Mouse (Mus musculus) heart, adult 8-10 months (tissue): ENCODE data around the gene Zmiz1. TPM values are rescaled to one million over a fixed set of nuclear protein-coding genes. Genes with fewer than 3 reads are reported as not detected.
A peak's percentile ranks its signal among the peaks of the same experiment; 100 is the strongest.

Source experiments
- DNase-seq: peaks from one replicate; pipeline ENCODE4 v3.0.0; 2022; ENCODE audit warnings: low spot score
- total RNA-seq, 4 experiments: library from RNA; stranded (reverse); gene quantifications; 2 replicates each; pipeline ENCODE4 v1.2.4; 2022

The Zmiz1 gene
- total RNA-seq, 4 experiments from 2014 or later, result 34.7 to 44.1 (median 40.4) TPM

DNA sequence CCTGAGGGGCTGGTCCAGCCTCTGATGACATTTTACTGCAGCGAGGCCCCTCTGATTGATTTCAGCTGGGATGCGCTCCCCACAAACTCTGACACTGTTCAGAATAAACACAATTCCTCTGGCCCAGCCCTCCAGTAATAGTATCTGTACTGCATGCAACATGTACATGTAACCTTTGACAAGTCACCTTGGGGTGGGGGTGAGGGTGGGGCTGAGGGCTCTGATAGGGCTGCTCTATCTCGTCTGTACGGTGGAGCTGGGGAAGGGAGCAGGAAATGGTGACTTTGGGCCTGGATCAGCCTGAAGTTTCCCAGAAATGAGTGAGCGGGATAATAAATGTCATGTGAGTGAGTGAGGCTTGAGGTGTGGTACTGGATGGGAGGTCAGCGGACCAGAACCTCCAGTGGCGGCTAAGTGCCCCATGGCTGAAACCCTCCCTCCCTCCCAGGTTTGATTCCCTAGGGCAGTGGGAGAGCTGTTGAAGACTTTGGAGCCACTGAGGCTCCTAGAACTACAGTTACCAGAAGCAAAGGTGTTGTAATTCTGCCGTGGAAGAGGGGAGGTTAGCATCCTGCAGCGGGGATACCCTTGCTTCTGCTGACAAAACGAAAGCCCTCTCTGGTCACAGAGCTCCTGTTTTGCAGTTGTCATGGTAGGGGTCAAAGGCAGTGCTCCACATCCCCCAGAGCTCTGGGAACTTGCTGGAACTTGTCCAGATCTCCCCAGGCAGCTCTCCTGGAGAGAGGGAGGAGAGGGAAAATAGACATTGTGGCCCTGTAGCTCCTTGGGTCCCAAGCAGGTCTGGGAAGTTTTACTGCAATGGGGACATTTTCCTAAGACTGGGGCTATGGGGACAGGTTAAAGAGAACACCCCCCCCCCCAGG, 153.1 kb downstream of the Zmiz1 start:
- no peak for DNase-seq

DNA sequence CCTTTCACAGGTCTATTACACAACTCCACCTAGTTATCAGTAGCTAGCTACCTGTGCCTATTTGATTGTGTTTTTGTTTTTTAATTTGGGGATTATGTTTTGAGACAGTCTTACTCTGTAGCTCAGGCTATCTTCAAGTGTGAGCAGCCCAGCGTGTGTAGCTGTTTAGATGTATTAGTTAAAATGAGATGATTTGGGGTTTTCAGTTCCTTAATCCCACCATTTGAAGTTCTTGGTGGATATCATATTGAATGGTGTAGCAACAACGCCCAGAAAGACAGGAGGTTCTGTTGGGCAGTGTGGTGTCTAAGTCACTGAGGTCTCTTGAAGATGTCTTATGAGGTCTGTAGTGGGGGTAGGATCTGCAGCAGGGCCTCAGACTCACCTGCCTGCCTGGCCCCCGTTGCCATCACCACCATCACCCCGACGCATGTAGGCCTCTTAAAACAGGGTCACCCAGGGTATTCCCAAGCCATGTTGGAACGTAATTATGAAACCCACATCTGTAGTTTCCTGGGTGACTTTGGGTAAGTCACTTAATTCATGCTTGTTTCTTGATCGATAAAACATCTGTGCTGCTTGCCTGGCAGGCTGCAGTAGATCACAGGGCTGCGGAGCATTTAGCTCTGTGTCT, 155.1 kb downstream of the Zmiz1 start:
- no peak for DNase-seq

DNA sequence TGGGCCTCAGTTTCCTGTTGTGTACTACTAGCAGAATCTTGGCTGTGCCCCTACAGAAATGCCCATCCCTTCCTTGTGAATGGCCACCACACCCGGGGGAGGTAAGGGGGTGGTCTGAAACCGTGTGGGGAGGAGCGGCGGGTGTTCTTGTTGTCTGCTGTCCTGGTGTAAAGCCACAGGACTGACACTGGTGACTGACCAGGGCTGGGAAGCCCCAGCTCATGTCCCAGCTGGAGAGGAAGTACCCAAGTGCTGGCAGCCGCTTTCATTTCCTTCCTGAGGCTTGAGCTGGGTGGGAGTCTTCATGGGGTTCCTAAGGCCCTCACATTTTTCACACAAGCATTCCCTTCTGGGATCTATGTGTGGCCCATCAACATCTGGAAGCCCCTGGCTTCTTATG, 155.7 kb downstream of the Zmiz1 start:
- DNase-seq, result no peak

DNA sequence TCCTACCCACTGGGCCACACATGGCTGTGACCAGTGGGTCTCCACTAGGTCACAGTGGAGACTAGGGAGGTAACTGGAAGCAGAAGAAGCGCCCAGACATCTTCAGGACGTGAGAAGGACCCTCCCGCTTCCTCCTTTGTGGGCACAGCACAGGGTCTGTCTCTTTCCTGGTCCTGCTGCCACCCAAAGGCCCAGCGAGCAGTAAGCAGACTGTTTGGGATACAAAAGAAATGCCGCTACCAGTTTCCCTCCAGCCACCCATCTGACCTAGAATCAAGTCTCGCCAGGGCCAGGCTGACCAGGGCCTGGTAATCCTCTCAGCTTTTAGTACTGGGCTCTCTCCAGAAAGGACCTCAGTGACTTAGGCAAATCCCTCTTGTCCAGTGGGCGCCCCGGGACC, 156.6 kb downstream of the Zmiz1 start:
- no peak for DNase-seq

DNA sequence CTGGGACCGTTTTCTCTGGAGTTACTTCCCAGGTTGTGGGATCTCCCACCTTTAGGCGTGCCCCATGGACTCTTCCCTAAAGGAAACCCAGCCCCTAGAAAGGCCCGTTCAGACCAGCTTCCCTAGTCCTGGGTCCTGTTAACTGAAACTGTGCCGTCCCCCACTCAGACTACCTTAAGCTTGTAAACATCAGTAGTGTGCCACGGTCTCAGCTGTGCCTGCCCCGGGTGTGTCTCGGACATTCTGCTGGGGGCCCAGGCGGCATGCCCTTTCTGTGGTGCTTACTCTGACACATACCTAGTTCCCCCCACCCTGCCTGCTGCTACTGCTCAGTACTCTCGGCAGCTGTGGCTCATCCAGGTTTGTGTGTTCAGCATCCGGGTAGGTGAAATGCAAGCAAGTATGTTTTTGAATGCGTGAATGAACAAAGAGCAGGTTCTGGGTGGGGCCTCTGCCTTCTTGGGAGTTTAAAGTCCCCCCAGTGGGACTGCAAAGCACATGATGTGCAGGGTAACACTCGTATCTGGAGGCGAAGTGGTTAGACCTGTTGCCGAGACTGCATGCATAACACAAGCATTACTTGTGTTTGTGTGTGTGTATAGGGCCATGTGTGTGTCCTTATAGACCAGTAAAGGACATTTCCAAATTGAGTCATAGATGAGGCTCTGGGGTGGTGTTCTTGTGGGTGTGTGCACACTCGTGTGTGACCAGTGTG, 157.2 kb downstream of the Zmiz1 start:
- no peak for DNase-seq

DNA sequence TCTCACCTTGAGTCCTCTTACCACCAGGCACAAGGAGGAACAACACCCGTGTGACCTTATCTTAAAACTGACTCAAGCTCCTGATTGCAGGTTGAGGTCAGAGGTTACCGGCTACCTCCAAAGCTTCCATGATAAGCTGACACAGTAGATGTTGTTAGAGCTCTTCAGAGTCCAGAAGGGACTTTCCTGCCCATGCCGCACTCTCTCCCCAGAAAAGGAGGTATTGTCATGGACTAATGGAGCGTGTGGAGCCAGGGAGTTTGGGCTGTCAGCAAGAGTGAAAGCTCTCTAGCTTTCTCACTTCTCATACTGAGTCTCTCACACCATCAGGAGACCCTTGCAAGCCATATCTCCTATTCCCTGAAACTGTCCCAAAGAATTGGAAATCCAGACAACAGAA, 158.3 kb downstream of the Zmiz1 start:
- no peak for DNase-seq

DNA sequence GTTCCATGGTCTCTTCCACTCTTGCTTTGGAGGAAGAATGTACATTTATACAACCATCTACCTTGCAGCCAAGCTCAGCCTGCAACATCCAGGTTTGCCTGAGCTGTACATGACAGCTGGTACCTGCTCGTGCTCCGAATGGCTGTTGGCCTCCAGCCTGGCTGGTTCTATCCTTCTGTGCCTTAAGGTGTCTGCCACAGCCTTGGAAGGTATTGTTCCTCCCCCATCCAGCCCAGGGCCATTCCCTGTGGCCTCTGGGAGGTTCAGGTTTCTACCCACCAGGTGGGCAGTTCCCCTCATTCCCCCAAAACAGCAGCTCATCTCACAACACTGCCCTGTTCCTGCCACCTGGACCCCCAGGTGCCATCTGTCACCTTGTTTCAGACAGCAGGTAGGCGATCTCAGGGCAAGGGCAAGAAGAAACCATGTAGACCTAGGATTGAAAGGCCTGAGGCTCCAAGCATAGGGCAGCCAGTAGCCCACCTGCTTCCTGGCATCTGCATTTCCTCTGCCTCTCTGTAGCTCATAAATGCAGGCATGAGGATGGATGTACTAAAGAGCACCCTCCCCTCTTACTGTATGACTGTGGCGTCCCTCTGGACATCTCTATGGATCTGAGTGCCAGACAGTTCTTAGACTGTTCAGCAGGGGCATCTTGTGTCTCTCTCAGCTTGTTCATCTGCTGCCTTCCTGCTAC, 160.2 kb downstream of the Zmiz1 start:
- no peak for DNase-seq

DNA sequence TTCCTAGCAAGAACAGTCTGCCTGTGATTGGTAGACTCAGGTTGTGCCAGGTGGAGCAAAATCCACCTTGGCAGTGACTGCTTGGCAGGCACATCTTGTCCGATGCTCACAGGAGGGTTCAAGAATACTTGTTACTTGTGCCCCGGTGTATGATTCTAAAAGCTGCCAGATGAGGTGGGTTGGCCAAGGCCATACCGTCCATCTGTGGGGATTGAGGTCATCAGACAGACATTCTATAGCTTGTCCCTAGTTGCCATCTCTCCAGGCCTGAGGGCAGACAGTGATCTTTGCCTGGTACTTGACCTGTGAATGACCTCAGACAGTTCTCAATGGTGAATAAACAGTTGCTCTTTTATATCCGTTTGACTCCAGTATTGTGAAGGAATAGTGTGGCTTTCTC, 161.8 kb downstream of the Zmiz1 start:
- DNase-seq, result no peak

DNA sequence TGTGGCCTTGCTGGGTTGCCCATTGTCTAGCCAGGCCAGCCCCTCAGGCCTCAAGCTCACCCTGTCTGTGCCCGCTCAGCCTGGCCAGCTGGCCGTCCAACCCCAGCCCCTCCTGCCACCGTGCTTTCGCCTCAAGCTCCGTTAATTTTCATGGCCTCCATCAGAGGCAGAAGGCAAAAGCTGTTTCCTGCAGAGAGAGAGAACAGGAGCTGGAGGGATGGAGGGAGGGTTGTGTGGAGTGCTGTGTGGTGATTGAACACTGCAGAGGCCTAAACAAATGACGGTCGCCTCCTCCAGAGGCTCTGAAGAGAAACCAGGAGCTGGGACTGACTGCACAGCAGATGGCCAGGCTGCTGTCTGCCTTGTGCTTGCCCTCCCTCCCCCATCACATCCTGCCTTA, 164.7 kb downstream of the Zmiz1 start:
- DNase-seq, result no peak

DNA sequence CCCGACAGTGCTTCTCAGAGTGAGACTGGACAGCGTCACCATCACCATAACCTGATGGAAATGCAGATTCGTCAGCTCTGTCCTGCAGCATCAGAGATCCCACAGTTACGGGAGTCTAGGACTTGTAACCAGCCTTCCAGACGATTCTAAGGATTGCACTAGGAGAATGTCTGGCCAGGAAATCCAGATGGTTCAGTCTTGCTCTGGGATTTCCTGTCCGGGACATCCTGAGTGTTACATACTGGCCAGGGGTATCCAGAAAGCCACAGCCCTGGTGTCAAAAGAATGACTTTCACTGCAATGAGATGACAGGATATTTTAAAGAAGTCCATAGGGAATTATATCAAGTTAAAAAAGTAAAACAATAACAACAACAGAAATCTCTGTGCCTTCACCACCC, 165.7 kb downstream of the Zmiz1 start:
- peak; percentile 58 for DNase-seq

DNA sequence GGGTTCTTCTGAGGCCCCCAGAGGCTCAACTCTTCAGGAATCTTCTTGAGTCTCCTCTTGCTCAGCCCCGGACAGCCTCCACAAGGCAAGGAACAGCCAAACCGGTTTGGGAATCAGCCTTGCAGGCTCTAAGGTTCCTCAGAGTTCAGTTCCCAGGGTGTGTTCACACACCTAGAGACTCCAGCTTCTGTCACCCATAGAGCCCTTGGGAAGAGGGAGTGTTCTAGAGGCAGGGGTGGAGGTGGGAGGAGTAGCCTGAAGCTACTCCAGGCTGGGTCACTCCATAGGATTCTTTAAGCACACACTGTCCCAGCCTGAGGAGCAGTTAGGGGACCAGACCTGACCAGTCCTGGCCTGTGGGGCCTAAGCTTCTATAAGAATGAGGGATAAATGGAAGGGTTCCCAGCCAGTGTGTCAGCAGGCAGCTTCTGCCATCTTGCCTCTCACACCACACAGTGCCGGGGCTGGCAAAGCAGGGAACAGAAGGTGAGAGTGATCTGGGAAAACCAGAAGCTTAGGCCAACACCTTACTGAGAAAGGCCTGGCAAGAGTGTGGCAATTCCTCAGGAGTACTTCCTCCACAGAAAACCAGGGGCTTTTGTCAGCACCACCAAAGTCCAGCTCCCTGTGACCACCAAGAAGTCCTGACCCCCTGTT, 168.7 kb downstream of the Zmiz1 start:
- no peak for DNase-seq

DNA sequence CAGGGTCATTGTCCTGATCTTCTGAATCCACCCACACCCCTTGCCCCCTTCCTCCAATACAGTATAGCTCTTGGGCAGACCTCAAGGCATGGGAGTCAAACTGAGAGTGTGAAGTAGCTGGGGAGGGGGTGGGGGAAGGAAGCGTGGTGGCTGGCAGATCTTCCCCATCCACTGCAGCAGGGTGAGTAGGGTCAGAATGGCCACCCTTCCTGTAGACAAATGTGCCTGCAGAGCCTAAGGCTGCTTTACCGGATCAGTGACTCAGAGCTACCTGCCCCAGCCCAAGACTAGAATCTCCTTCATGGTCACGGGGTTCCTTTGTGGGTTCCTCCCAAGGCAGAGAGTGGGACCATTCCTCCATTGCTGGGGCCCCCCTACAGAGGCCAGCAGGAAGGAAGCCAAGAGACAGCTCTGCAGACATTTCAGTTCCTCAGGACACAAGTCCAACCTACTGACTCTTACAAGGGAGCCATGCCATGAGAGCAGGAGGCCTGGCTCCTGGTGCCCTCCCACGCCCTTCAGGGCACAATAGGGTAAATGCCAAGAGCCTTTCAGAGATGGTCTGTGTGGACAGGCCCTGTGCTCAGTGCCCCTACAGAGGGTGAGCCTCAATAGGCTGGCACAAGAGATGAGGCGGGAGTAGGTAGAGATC, 169.6 kb downstream of the Zmiz1 start:
- no peak for DNase-seq

DNA sequence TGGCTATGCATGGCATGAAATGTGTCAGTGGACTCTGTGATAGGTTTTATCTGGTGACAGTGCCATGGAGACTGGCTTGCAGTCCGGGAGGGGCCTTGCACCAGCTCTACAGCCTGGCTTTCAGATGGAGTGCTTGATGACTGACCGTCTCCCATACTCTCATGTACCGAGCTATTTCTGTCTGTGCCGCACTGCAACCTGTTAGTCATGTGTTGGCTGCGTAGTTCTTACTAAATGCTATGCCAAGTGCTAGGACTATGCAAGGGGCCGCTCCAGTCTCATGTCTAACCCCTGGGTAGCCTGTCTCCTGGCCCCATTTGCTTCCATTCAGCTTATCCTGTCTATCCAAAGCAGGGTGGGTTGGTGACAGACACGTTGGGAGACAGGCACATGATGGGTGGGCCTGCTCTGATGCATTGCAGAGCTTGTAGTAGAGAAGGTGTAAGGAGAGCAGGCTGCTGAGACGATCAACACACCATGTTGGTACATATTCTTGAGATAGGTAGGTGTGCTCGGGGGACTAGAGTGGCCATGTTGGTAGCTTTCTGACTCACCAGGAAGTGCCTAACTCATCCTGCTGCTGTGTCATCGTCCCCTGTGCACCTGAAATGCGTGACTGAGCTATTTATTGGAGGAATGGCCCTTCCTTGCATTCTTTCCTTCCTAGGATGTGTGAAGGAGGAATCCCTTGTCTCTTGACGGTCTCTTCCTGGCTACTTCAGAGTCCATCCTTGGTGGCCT, 171.1 kb downstream of the Zmiz1 start:
- peak; percentile 49 for DNase-seq

DNA sequence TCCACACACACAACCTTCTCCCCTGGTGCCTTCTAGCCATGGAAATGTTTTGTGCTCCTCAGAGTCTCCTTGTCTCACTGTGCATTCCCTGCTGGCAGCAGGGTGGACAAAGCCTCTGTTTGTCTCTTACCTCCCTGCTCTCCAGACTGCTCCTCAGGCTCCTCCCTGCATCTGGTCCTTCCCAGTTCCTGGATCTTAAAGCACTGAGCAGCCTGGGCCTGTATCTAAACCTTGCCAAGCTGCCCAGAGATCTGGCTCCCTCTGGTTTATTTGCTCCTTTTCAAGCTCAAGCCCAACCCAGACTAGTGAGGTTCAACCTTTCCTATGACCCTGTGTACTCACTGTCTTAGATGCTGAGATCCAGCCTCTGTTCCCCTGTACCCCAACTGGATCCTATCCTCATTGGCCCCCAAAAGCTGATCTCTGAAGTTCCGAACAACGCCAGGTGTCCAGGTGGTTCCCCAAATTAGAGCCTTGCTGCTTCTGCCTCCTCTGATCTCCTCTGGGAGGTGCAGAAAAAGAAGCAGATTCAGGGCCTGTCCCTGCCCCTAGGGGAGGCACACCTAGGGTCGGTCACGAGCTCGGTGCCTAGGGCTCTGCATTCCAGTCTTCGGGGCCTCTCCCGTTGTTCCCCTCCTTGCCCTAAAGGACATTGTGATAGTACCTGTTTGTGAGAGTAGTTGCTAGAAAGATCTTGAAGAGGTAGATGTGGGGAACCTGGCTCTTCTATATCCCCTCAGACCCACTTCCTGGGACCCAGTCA, 171.8 kb downstream of the Zmiz1 start:
- DNase-seq, result no peak

DNA sequence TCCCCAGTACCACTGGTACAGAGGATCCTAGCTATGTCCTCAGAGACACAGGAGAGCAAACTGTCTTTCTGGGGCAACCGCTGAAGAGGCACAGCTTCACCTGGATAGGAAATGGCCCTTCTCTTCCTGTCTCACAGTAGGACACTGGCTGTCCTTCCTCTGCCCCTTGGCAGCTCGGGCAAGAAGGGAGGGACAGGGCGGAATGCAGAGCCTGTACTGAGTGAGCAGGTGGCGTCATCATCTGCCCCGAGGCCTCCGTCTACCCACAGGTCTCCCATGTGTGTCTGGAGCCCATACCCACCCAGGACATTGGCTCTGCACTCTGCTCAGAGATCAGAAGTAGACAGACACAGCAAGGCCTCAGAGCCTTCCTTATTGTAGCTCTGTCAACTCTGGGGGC, 172.5 kb downstream of the Zmiz1 start:
- no peak for DNase-seq

DNA sequence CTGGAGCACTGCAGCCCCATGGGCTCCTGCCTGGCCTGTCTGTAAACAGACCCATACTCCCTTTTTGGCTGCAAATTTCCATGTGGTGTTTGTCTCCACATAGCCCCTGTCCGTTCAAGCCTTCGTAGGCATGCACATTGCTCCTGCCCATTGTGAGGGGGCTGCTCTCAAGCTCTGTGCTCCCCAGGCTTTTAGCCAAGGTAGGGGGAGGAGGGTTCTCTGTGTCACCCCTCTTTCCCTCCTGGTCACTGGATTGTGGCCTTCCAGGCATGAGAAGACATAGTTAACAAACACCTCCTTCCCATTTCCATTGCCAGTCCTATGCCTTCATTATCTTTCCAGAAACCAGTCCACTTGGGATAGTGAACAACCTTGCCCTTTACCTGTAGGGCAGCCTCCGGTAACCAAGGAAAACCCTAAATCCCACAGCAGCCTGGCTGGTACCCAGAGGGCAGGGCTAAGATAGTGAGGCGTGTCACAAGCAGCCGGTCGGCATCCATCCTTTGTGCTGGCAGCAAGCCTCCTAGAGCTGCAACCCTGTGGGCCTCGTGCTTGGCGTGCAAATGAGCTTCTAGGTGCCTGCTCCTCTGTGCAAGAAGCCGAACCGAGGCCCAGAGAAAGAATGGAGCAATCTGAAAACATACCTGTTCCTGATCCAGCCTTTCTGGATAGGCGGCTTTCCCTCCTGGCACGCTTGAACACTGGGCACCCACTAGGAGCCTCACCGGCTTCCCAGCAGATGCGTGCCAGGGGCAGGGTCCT, 174.7 kb downstream of the Zmiz1 start:
- DNase-seq, result no peak

DNA sequence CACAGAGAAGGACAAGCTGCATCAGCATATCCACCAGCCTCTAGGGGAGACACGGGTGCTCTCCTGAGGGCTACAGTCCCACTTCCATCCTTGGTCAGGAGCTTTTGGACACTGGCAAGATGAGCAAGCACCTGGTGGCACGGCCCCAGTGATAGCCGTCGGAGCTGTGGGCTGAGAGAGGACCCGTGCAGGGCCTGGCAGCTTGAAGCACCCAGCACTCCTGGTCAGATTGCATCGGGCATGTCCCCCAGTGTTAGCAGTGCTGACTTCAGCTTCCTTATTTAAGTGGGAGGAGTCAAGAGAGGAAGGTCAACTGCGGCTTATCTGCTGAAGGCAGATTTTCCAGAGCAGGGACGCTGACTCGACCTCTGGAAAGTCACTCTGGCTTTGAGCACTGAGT, 175.3 kb downstream of the Zmiz1 start:
- DNase-seq, result peak; percentile 61

DNA sequence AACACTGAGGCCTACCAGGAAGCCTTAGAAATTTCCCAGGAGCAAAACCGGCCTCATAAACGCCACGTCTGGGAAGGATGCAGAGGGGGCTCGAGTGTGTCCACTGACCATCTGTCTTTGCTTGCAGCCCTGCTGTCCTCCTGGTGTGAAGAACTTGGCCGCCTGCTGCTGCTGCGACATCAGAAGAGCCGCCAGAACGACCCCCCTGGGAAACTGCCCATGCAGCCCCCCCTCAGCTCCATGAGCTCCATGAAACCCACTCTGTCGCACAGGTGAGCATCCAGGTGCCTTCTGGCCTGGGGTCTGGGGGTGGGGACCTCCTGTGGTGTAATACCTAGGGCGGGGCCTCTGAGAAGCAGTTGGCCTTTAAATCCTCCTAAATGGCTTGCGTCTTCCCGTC, 176.8 kb downstream of the Zmiz1 start:
- DNase-seq, result no peak

DNA sequence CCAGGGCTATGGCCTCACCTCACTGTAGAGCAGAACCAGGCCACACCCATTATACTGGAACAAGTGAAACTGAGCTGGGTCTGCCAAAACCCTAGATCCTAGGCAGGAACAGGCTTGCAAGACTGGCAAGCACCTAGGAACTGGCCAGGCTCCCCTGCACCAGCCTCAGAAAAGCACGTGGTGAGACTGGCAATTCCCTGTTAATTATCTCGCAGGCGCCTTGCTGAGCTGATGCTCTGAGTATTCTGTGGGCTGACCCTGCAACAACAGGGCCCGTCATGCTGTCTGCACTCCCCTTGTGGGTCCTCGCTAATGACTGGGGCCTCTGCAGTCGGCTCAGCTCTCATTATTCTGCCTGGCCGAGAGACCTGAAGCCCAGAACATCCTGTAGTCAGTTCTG, 177.3 kb downstream of the Zmiz1 start:
- DNase-seq, result peak; percentile 54
